Mouse (Mus musculus): ENCODE measurements around the gene Gpam. TPM values are rescaled to one million over a fixed set of nuclear protein-coding genes. Genes with fewer than 3 reads are reported as not detected.
"Not testable (repeated sequence)": the region's sequence is repeated elsewhere in the genome, so short reads cannot be mapped to it uniquely, and the experiment has no call there.

Gene Gpam
- polyA plus RNA-seq, 1 experiment from 2014 or later = 12.8 TPM

DNA sequence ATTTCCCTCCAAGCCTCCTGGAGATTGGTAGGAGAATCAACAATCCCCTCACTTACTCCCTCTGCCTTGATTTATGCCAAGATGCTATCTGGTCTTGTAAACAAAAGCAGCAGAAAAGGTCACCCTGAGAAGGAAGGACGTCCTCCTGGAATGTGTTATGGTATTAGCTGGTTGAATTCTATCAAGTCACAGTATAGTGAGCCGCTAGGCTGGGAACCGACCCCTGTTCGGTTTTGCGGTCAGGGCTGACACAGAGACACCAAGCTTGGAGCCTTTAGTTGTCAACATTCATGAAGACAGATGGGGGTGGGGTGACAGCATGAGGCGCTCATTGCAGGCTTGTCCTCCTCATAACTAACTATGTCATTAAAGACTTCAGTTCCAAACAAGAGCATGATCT, 32.8 kb upstream of the Gpam start:
- no peaks in the 10 kb centered on the region for H3K9me3 ChIP-seq (replicated peaks)
- no peaks in the 10 kb centered on the region for H3K27me3 ChIP-seq (replicated peaks)
- no peaks in the 10 kb centered on the region for H3K36me3 ChIP-seq
- H3K9ac ChIP-seq = no peak overlapping the region
- no peak overlapping the region for H3K27ac ChIP-seq (ENCODE audit: poor library complexity, severe bottlenecking)
- WGBS = 67% methylated on average over 6 of the region's 6 CpGs
- no peak overlapping the region for H3K4me2 ChIP-seq
- ATAC-seq (ENCODE audit: insufficient number of reproducible peaks, low FRiP score) = no peak
- no peak overlapping the region for H3K4me3 ChIP-seq
- H3K4me1 ChIP-seq (replicated peaks) = no peaks in the 10 kb centered on the region; the same call in 1 of the 2 replicates

DNA sequence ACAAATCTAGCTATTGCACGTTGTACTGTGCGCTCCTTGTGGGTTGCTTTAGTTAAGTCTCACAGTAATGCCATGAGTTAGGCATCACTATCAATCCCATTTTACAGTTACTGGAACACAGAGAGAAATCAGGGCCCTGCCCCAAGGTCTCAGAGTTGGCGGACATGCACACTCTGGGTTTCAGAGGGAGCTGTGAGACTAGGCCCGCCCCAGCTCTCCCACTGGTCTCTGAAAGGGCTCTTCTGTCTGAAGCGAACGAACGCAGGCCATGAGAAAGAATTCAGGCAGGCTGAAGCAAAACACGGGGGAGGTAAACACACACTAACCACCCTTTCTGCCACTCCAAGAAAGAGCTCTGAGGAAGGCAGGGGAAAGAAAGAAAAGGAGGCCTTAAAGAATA, 31.6 kb upstream of the Gpam start:
- H3K36me3 ChIP-seq = no peaks in the 10 kb centered on the region
- no peaks in the 10 kb centered on the region; the same call in 1 of the 2 replicates for H3K4me1 ChIP-seq (replicated peaks)
- H3K9ac ChIP-seq = no peak overlapping the region
- H3K9me3 ChIP-seq (replicated peaks) = no peaks in the 10 kb centered on the region
- no peak overlapping the region for H3K4me2 ChIP-seq
- H3K27ac ChIP-seq (ENCODE audit: poor library complexity, severe bottlenecking) = no peak overlapping the region
- no peak overlapping the region for H3K4me3 ChIP-seq
- H3K27me3 ChIP-seq (replicated peaks) = no peaks in the 10 kb centered on the region
- no peak for ATAC-seq (ENCODE audit: insufficient number of reproducible peaks, low FRiP score)
- WGBS = 62% methylated on average over 8 of the region's 8 CpGs

DNA sequence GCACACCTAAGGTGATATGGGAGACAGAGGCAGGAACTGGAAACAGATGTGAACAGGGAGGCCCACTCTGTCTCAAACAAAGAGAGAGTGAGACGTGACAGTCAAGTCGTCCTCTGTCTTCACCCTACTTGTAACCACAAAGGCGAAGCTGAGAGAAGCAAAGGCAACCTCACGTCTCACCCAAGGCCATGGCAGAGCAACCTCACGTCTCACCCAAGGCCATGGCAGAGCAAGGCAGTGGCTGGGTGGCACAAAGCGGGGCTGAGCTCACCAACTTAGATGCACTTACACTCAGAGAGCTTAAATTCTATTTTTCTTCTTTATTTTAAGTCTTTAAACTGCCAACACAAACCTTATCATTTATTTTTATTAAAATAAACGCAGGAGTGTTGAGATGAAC, 30.0 kb upstream of the Gpam start:
- Histone ChIP-seq H3K4me1 (replicated peaks) (no peaks in the 10 kb centered on the region; the same call in 1 of the 2 replicates), H3K36me3 (no peaks in the 10 kb centered on the region), H3K27ac (ENCODE audit: poor library complexity, severe bottlenecking) (no peak overlapping the region), H3K9me3 (replicated peaks) (no peaks in the 10 kb centered on the region), H3K4me2 (no peak overlapping the region), H3K9ac (no peak overlapping the region), H3K4me3 (no peak overlapping the region), H3K27me3 (replicated peaks) (no peaks in the 10 kb centered on the region)
- WGBS = 73% methylated on average over 7 of the region's 7 CpGs
- no peak for ATAC-seq (ENCODE audit: insufficient number of reproducible peaks, low FRiP score)

DNA sequence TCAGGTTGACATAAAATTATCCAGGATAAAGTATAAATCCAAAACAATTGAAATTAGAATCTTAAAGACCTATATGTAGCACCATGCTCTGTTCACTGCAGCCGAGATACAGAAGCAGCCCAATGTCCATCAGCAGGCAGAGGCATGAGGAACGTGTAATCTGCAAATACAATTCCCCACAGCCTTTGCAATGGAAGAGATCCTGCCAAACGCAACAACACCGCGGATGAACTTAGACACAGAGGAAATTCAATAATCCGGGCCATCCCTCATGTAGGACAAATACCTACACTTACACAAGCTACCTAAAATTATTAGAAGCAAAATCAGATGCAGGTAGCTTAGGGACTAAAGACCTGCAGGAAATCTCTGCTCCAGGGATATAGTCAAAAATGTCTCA, 25.9 kb upstream of the Gpam start:
- 79% methylated on average over 6 of the region's 6 CpGs for WGBS
- no peaks in the 10 kb centered on the region; the same call in 1 of the 2 replicates for H3K4me1 ChIP-seq (replicated peaks)

DNA sequence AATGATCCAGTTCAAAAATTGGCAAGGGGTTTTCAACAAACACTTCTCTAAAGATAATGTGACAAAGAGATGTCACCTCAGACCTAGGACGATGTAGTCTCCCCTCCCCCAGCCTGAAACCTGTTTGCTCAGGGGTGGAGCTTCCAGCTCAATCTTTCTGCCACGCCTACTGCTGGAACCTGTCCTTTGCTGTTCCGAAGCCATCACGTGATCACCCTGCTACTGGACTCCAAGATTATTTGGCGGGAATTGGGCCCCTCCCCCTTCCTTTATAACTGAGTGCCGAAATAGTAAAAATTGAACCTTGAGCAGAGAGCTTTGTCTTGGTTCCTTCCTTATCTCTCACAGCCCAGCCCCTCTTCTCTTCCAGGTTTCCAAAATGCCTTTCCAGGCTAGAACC, 25.2 kb upstream of the Gpam start:
- not testable (repeated sequence) for H3K4me2 ChIP-seq; H3K27me3 ChIP-seq (replicated peaks); H3K9me3 ChIP-seq (replicated peaks); H3K27ac ChIP-seq (ENCODE audit: poor library complexity, severe bottlenecking); H3K4me3 ChIP-seq; ATAC-seq (ENCODE audit: insufficient number of reproducible peaks, low FRiP score); H3K4me1 ChIP-seq (replicated peaks); H3K36me3 ChIP-seq; H3K9ac ChIP-seq
- WGBS = 53% methylated on average over 6 of the region's 6 CpGs

More for the DNA sequence above, 25.9 kb upstream of the Gpam start:
- H3K9me3 ChIP-seq (replicated peaks) = no peaks in the 10 kb centered on the region
- H3K9ac ChIP-seq = no peak overlapping the region
- H3K36me3 ChIP-seq = no peaks in the 10 kb centered on the region
- H3K27me3 ChIP-seq (replicated peaks) = no peaks in the 10 kb centered on the region
- H3K27ac ChIP-seq (ENCODE audit: poor library complexity, severe bottlenecking) = no peak overlapping the region
- no peak overlapping the region for H3K4me2 ChIP-seq
- no peak for ATAC-seq (ENCODE audit: insufficient number of reproducible peaks, low FRiP score)
- H3K4me3 ChIP-seq = no peak overlapping the region

DNA sequence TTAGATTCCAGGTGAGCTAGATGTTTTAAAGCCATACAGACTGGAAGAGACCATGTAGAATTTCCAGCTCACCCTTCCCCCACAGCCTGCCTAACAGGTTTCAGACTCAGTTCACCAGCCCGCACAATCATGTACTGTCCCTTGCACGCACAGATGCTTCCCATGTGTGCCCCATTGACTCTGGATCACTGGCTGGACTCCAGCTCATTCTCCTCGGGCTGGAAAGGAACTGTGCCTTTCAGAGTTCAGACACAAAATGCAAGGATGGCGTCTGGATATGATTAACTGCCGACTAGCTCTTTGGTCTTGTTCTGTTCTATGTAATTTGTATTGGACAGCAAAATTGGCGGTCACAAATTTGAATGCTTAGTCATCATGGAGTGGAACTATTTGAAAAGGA, 22.6 kb upstream of the Gpam start:
- ATAC-seq (ENCODE audit: insufficient number of reproducible peaks, low FRiP score) = no peak
- no peak overlapping the region for H3K4me3 ChIP-seq
- 76% methylated on average over 6 of the region's 6 CpGs for WGBS
- no peak overlapping the region for H3K4me2 ChIP-seq
- no peak overlapping the region for H3K27ac ChIP-seq (ENCODE audit: poor library complexity, severe bottlenecking)
- H3K4me1 ChIP-seq (replicated peaks) = no peaks in the 10 kb centered on the region
- H3K36me3 ChIP-seq = no peaks in the 10 kb centered on the region
- no peaks in the 10 kb centered on the region for H3K9me3 ChIP-seq (replicated peaks)
- no peak overlapping the region for H3K9ac ChIP-seq
- no peaks in the 10 kb centered on the region for H3K27me3 ChIP-seq (replicated peaks)

DNA sequence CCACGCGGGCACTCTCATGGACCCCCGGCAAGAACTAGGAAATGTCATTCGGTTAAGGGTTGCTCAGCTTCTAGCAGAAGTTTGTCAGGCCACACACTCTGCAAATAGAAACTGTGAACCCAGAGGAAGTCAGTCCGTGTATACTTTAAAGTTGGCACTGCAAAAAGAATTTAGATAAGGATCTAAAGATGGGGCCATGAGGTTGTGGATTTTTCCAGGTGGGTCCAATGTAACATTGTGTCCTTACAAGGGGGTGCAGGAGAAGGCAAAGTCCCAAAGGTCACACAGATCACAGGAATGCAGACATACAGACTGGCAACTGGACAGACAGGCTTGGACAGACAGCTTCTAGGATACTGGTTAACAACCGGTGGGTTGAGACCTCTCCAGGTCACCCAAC, 21.1 kb upstream of the Gpam start:
- Histone ChIP-seq H3K9ac (no peak overlapping the region), H3K4me2 (no peak overlapping the region), H3K9me3 (replicated peaks) (no peaks in the 10 kb centered on the region), H3K4me1 (replicated peaks) (no peaks in the 10 kb centered on the region; the same call in 1 of the 2 replicates), H3K36me3 (no peaks in the 10 kb centered on the region), H3K4me3 (no peak overlapping the region), H3K27me3 (replicated peaks) (no peaks in the 10 kb centered on the region), H3K27ac (ENCODE audit: poor library complexity, severe bottlenecking) (no peak overlapping the region)
- 74% methylated on average over 6 of the region's 6 CpGs for WGBS
- no peak for ATAC-seq (ENCODE audit: insufficient number of reproducible peaks, low FRiP score)

DNA sequence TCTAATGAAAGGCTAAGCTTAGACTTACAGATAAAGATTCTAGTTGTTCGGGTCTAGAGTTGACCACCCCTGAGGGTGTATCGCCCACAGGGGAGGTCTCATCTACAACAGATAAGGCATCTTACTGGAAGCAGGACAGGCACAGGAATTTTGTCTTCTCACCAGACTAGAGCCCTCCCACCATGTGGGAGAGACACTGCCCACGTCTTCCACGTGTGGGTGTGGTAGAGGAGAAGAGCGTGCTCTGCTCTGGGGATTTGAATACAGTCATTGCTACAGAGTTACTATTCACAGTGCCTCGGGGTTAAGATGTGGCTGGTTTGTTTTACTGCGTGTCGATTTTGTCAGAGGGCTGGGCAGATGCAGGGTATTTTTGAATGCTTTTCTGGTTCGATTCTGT, 20.5 kb upstream of the Gpam start:
- H3K9me3 ChIP-seq (replicated peaks) = no peaks in the 10 kb centered on the region
- WGBS = 56% methylated on average over 9 of the region's 9 CpGs

DNA sequence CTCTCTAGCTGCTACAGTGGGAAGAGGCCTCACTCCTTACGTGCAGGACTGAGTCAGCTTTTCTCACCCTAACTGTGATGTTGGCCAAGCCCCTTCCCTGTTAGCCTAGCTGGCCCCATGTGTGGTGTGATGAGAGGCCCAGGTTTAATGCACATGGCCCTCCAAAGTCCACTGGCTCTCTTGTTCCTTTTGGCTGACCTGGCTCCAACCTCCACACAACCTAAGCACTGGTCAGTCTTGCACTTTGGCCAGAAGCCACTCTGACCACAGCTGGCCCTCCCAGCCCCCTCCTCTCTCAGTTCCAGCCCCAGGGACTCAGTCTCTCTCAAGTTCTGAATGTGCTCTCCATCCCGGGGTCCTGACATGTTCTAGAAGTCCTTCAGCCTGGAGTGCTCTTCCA, 18.1 kb upstream of the Gpam start:
- H3K9me3 ChIP-seq (replicated peaks) = no peaks in the 10 kb centered on the region
- no peaks in the 10 kb centered on the region; the same call in 1 of the 2 replicates for H3K4me1 ChIP-seq (replicated peaks)
- H3K36me3 ChIP-seq = no peaks in the 10 kb centered on the region
- no peak overlapping the region for H3K27ac ChIP-seq (ENCODE audit: poor library complexity, severe bottlenecking)
- no peaks in the 10 kb centered on the region for H3K27me3 ChIP-seq (replicated peaks)
- 70% methylated on average over 2 of the region's 2 CpGs for WGBS
- H3K4me2 ChIP-seq = no peak overlapping the region
- no peak overlapping the region for H3K9ac ChIP-seq
- ATAC-seq (ENCODE audit: insufficient number of reproducible peaks, low FRiP score) = no peak
- H3K4me3 ChIP-seq = no peak overlapping the region

More for the DNA sequence above, 20.5 kb upstream of the Gpam start:
- Histone ChIP-seq H3K4me2 (no peak overlapping the region), H3K27ac (ENCODE audit: poor library complexity, severe bottlenecking) (no peak overlapping the region), H3K36me3 (no peaks in the 10 kb centered on the region), H3K4me1 (replicated peaks) (no peaks in the 10 kb centered on the region; the same call in 1 of the 2 replicates), H3K4me3 (no peak overlapping the region), H3K9ac (no peak overlapping the region), H3K27me3 (replicated peaks) (no peaks in the 10 kb centered on the region)
- ATAC-seq (ENCODE audit: insufficient number of reproducible peaks, low FRiP score) = no peak

DNA sequence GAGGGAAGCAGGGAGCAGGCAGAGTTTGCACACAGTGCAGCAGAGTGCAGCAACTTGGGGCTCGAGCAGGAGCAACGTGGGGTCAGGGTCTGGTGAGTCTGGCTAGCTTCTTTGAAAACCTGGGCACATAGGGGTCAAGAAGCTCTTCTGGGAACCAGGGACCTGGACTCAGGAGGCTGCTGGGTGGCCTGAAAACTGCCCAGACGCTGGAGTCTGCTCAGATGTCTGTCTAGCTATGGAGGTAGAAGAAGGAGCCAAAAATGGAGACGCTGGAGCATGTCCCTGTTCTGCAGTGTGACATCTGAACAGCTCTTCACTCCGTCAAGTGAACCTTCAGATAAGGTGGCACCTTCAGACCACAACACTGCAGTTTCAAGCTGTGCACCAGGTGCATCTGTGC, 17.7 kb upstream of the Gpam start:
- 61% methylated on average over 5 of the region's 5 CpGs for WGBS

DNA sequence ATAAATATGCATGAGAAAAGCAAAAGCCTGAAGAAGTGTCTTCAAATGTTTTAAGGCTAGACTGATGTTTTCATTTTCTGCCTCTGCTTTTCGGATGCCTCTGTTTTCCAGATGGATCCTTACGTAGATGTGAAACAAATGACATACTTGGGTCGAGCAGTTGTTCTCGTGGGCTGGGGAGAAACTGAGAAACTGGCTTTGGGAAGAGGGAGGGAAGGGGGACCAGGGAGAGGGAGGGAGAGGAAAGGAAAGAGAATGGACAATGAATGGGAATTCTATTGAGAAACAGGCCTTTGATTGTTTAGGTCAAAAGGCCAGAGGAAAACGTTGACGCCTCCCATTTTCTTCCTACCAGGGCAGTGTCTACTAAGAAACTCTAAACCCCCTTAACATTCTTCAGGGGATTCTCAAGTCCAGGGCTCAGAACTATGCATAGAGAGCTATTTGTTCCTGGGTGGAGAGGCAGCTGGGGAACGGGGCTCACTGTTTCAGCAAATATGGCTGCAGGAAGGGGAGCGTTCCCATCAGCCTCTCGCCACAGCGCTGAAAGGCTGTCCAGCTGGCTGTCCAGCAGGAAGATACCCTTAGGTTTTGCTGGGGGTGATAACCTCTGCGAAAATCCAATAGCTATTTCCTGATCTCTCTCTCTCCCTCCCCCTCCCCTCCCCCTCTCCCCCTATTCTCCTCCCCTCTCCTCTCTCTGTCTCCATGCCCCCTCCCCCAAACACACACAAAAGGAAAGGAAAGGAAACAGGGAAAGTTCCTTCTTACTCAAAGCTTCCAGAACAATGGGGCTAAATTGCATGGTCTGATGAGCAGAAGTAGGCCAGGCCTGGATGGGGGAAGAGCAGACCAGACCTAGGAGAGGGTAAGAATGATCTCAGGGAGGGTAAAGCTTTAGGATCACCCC, 16.6 kb upstream of the Gpam start:
- 49% methylated on average over 11 of the region's 11 CpGs for WGBS
- Histone ChIP-seq H3K9ac (no peak overlapping the region), H3K4me3 (no peak overlapping the region), H3K27ac (ENCODE audit: poor library complexity, severe bottlenecking) (no peak overlapping the region), H3K27me3 (replicated peaks) (no peaks in the 10 kb centered on the region), H3K36me3 (no peaks in the 10 kb centered on the region), H3K4me2 (no peak overlapping the region), H3K4me1 (replicated peaks) (no peaks in the 10 kb centered on the region; the same call in 1 of the 2 replicates), H3K9me3 (replicated peaks) (no peaks in the 10 kb centered on the region)
- ATAC-seq (ENCODE audit: insufficient number of reproducible peaks, low FRiP score) = 0 out of 2 replicates have a peak, but pooled peaks have one; percentile 11

More for the DNA sequence above, 17.7 kb upstream of the Gpam start:
- H3K4me2 ChIP-seq = no peak overlapping the region
- no peak overlapping the region for H3K4me3 ChIP-seq
- no peak overlapping the region for H3K27ac ChIP-seq (ENCODE audit: poor library complexity, severe bottlenecking)
- H3K36me3 ChIP-seq = no peaks in the 10 kb centered on the region
- H3K27me3 ChIP-seq (replicated peaks) = no peaks in the 10 kb centered on the region
- ATAC-seq (ENCODE audit: insufficient number of reproducible peaks, low FRiP score) = no peak
- H3K9me3 ChIP-seq (replicated peaks) = no peaks in the 10 kb centered on the region
- H3K4me1 ChIP-seq (replicated peaks) = no peaks in the 10 kb centered on the region; the same call in 1 of the 2 replicates
- no peak overlapping the region for H3K9ac ChIP-seq

Measured in heart, embryonic 12.5 days (tissue).